Comparison of ENCODE assay signal across 21 mouse cellular contexts in the genomic region with DNA sequence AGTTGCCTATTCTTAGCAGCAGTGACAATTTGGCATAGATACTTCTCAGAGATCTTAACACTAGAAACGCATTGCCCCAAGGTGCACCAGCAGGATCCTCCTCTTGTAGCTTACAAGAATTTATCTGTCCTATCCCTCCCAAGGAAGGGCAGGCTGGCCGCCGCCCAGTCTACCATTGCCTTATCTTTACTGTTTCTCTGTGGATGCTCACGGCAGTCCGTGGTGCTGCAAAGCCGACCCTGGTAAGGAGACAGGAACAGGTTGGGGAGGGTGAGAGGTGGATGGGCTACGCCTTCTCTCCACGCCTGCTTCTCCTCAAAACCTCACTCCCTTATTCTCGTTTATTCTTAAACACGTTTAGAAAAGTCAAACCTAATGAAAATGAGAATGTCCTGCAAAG.
"Had no signal": no experiment of that assay in that cellular context is flagged by ENCODE, and none has a peak within 500 bp of the region (broad histone marks: within the 10 kb centered on the region; RNA-seq: fewer than 3 reads in every experiment).

No protein-coding gene starts in this region.

- H3K4me2 ChIP-seq: lung, embryonic 14.5 days; midbrain, embryonic 12.5 days; neural tube, embryonic 13.5 days; neural tube, embryonic 15.5 days; stomach, embryonic 15.5 days had no signal

- ATAC-seq: midbrain, embryonic 16.5 days had no signal

- DNase-seq: lung, adult 18-20 months; lung, embryonic 14.5 days; lung, postnatal 4 days; midbrain, embryonic 14.5 days; retina, postnatal 1 day; right cerebral cortex, adult 18-20 months; right cerebral cortex, postnatal 25 days; right cerebral cortex, postnatal 4 days; spleen, adult 18-20 months; thymus, adult 18-20 months; thymus, postnatal 14 days; thymus, postnatal 36 days had no signal

- H3K4me1 ChIP-seq: megakaryocyte, embryonic 14.5 days; midbrain, embryonic 12.5 days; neural tube, embryonic 15.5 days had no signal

- H3K27ac ChIP-seq: liver, embryonic 14.5 days; midbrain, embryonic 10.5 days; midbrain, embryonic 12.5 days; neural tube, embryonic 13.5 days; neural tube, embryonic 15.5 days; stomach, embryonic 15.5 days had no signal

- H3K27me3 ChIP-seq: megakaryocyte, embryonic 14.5 days; midbrain, embryonic 12.5 days; neural tube, embryonic 13.5 days; neural tube, embryonic 15.5 days; stomach, embryonic 15.5 days had no signal

- H3K9me3 ChIP-seq: megakaryocyte, embryonic 14.5 days; midbrain, embryonic 10.5 days; midbrain, embryonic 12.5 days; neural tube, embryonic 13.5 days; neural tube, embryonic 15.5 days; stomach, embryonic 15.5 days had no signal

- H3K36me3 ChIP-seq: midbrain, embryonic 10.5 days; midbrain, embryonic 12.5 days; neural tube, embryonic 13.5 days; neural tube, embryonic 15.5 days; stomach, embryonic 15.5 days had no signal

- H3K9ac ChIP-seq: liver, embryonic 14.5 days; lung, embryonic 14.5 days; midbrain, embryonic 12.5 days; neural tube, embryonic 13.5 days; neural tube, embryonic 15.5 days; stomach, embryonic 15.5 days had no signal

- H3K4me3 ChIP-seq: megakaryocyte, embryonic 14.5 days; midbrain, embryonic 10.5 days; midbrain, embryonic 12.5 days; myocyte; neural tube, embryonic 13.5 days; neural tube, embryonic 15.5 days; stomach, embryonic 15.5 days had no signal
